In the genomic region with DNA sequence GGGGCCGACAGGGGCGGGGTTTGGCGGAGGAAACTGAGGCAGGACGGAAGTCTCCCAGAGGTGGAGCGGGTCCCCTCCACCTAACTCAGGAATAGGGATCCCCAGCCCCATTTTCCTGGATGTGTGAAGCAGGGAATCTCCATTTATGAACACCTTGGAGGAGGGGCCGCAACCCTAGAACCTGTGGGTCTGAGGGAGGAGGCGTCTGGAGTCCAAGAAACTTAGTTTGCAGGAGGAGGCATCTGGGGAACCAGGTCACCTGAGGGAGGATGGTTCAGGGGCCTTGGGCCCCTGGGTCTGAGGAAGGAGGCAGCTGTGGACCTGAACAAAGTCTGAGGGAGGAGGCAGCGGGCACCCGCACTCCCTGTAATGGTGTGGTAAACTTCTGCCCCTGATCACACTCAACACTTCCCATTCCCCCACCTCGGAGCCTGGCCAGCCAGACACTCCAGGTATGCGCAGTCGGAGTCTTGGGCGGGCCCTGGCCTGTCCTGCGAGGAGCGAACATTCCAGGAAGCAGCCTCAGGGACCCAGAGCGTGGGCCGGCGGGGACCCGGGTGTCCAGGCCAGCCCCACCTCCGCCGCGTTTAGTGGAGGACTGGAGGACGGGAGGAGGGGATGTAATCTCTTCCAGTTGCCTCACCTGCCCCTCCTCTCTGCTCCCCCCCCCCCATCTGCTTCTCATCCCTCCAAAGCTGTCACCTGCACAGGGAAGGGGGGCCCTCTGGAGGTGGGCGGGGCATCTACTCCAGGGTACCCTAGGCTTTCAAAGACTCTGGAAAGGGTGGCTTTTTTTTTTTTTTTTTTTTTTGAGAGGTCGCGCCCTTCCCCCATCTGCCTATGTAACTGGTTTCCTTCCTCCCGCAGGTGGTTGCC, we compare ENCODE assay signal across 8 mouse cellular contexts. TPM values are rescaled to one million over a fixed set of nuclear protein-coding genes. Genes with fewer than 3 reads are reported as not detected.
DNase-seq lines count a peak whose midpoint lies in the region; ATAC-seq lines count a peak whose summit lies in the region.

No protein-coding gene starts in this region.

- peak; percentile 27 for DNase-seq in CD4-positive, CD25-positive, alpha-beta regulatory T cell, adult 2 months (ENCODE audit: low read depth, low spot score)
- DNase-seq in Muller cell, postnatal 12 days (ENCODE audit: inconsistent ontology term), result peak; percentile 15
- no peak for DNase-seq in c-Kit-positive CD71-positive TER-119-positive erythroid progenitor cells, embryonic 14.5 days (ENCODE audit: low spot score)
- no peak for DNase-seq in layer of hippocampus, postnatal 25 days (ENCODE audit: extremely low spot score in 1 of 2, low spot score in 1 of 2)
- DNase-seq in frontal cortex, postnatal 14 days (ENCODE audit: low spot score in 2 of 2), result no peak

- peak overlapping the region; percentile 80 for H3K4me2 ChIP-seq in hindbrain, embryonic 13.5 days
- peak overlapping the region; percentile 65 for H3K4me2 ChIP-seq in liver, embryonic 15.5 days
- peak overlapping the region; percentile 82 for H3K4me2 ChIP-seq in neural tube, embryonic 13.5 days

- peaks cover 100% of the 10 kb centered on the region for H3K27me3 ChIP-seq in hindbrain, embryonic 13.5 days
- H3K27me3 ChIP-seq in liver, embryonic 15.5 days, result peaks cover 100% of the 10 kb centered on the region
- peaks cover 100% of the 10 kb centered on the region for H3K27me3 ChIP-seq in neural tube, embryonic 13.5 days

- no peak overlapping the region for H3K27ac ChIP-seq in hindbrain, embryonic 13.5 days
- H3K27ac ChIP-seq in liver, embryonic 15.5 days (replicated peaks), result no peak overlapping the region
- no peak overlapping the region for H3K27ac ChIP-seq in neural tube, embryonic 13.5 days (replicated peaks)

- no peak for ATAC-seq in hindbrain, embryonic 13.5 days (ENCODE audit: low FRiP score)
- 0 out of 2 replicates have a peak, but pooled peaks have one; percentile 7 for ATAC-seq in liver, embryonic 15.5 days (ENCODE audit: insufficient read depth)
- peak; percentile 20; the same call in 1 of the 2 replicates for ATAC-seq in neural tube, embryonic 13.5 days (ENCODE audit: low read depth)

- H3K9ac ChIP-seq in hindbrain, embryonic 13.5 days, result peak overlapping the region; percentile 76
- no peak overlapping the region for H3K9ac ChIP-seq in liver, embryonic 15.5 days
- H3K9ac ChIP-seq in neural tube, embryonic 13.5 days, result peak overlapping the region; percentile 68

- 2% methylated on average over 21 of the region's 27 CpGs for WGBS in hindbrain, embryonic 13.5 days
- 2% methylated on average over 27 of the region's 27 CpGs for WGBS in liver, embryonic 15.5 days (ENCODE audit: insufficient replicate concordance)
- WGBS in neural tube, embryonic 13.5 days, result 2% methylated on average over 27 of the region's 27 CpGs

- peak overlapping the region; percentile 52 for H3K4me3 ChIP-seq in hindbrain, embryonic 13.5 days
- peak overlapping the region; percentile 46 for H3K4me3 ChIP-seq in liver, embryonic 15.5 days (replicated peaks)
- peak overlapping the region; percentile 46 for H3K4me3 ChIP-seq in neural tube, embryonic 13.5 days

- H3K4me1 ChIP-seq in hindbrain, embryonic 13.5 days (replicated peaks), result peaks cover 21% of the 10 kb centered on the region
- H3K4me1 ChIP-seq in liver, embryonic 15.5 days (replicated peaks), result peaks cover 22% of the 10 kb centered on the region
- H3K4me1 ChIP-seq in neural tube, embryonic 13.5 days (replicated peaks), result peaks cover 13% of the 10 kb centered on the region

- H3K9me3 ChIP-seq in hindbrain, embryonic 13.5 days, result no peaks in the 10 kb centered on the region
- H3K9me3 ChIP-seq in liver, embryonic 15.5 days (replicated peaks), result no peaks in the 10 kb centered on the region
- no peaks in the 10 kb centered on the region for H3K9me3 ChIP-seq in neural tube, embryonic 13.5 days

- no peaks in the 10 kb centered on the region for H3K36me3 ChIP-seq in hindbrain, embryonic 13.5 days
- H3K36me3 ChIP-seq in liver, embryonic 15.5 days (replicated peaks), result no peaks in the 10 kb centered on the region
- H3K36me3 ChIP-seq in neural tube, embryonic 13.5 days, result no peaks in the 10 kb centered on the region

RNA-seq across cellular contexts. Expression of a gene that starts 0.6 kb away (rescaled TPM):
- 0.10 and 0.19 TPM in 2 replicates for polyA plus RNA-seq in hindbrain, embryonic 13.5 days (2015; fragmentation: Nextera tagmentation; extraction: Ambion mirVana)
- 0.22 and 0.24 TPM in 2 replicates for polyA plus RNA-seq in liver, embryonic 15.5 days (2015; fragmentation: Nextera tagmentation; extraction: Ambion mirVana)
- not detected in 2 replicates for polyA plus RNA-seq in neural tube, embryonic 13.5 days (2015; fragmentation: Nextera tagmentation; extraction: Ambion mirVana)
- total RNA-seq in layer of hippocampus, postnatal 25 days (2021), result under 1 TPM in 1 of 2 experiments, not detected in 1; 0.22 TPM

RNA-seq across cellular contexts. Expression of a gene that starts 6.5 kb away (rescaled TPM):
- 1.2 and 2.5 TPM in 2 replicates for polyA plus RNA-seq in hindbrain, embryonic 13.5 days (2015; fragmentation: Nextera tagmentation; extraction: Ambion mirVana)
- polyA plus RNA-seq in liver, embryonic 15.5 days (2015; fragmentation: Nextera tagmentation; extraction: Ambion mirVana), result not detected in 2 replicates
- not detected in 2 replicates for polyA plus RNA-seq in neural tube, embryonic 13.5 days (2015; fragmentation: Nextera tagmentation; extraction: Ambion mirVana)
- under 1 TPM in 1 of 2 experiments, not detected in 1; 0.57 TPM for total RNA-seq in layer of hippocampus, postnatal 25 days (2021)

RNA-seq across cellular contexts. Expression of a gene that starts 8.6 kb away (rescaled TPM):
- not detected in 2 replicates for polyA plus RNA-seq in hindbrain, embryonic 13.5 days (2015; fragmentation: Nextera tagmentation; extraction: Ambion mirVana)
- not detected in 2 replicates for polyA plus RNA-seq in liver, embryonic 15.5 days (2015; fragmentation: Nextera tagmentation; extraction: Ambion mirVana)
- not detected in 2 replicates for polyA plus RNA-seq in neural tube, embryonic 13.5 days (2015; fragmentation: Nextera tagmentation; extraction: Ambion mirVana)
- total RNA-seq in layer of hippocampus, postnatal 25 days (2021), result not detected

RNA-seq across cellular contexts. Expression of a gene that starts 18.6 kb away (rescaled TPM):
- 205 and 215 TPM in 2 replicates for polyA plus RNA-seq in hindbrain, embryonic 13.5 days (2015; fragmentation: Nextera tagmentation; extraction: Ambion mirVana)
- 77.8 and 86.3 TPM in 2 replicates for polyA plus RNA-seq in liver, embryonic 15.5 days (2015; fragmentation: Nextera tagmentation; extraction: Ambion mirVana)
- 186 and 225 TPM in 2 replicates for polyA plus RNA-seq in neural tube, embryonic 13.5 days (2015; fragmentation: Nextera tagmentation; extraction: Ambion mirVana)
- 100 to 1,000 TPM; 288 to 443 TPM for total RNA-seq in layer of hippocampus, postnatal 25 days (2021)

RNA-seq across cellular contexts. Expression of a gene that starts 20.5 kb away (rescaled TPM):
- polyA plus RNA-seq in hindbrain, embryonic 13.5 days (2015; fragmentation: Nextera tagmentation; extraction: Ambion mirVana), result 21.9 and 23.2 TPM in 2 replicates
- 6.8 and 7.7 TPM in 2 replicates for polyA plus RNA-seq in liver, embryonic 15.5 days (2015; fragmentation: Nextera tagmentation; extraction: Ambion mirVana)
- 21.5 and 25.9 TPM in 2 replicates for polyA plus RNA-seq in neural tube, embryonic 13.5 days (2015; fragmentation: Nextera tagmentation; extraction: Ambion mirVana)
- total RNA-seq in layer of hippocampus, postnatal 25 days (2021), result 10 to 100 TPM; 13.9 to 16.5 TPM

Comparison
In these comparisons a context has a peak if more than half of its experiments do, and no peak if none do; other contexts are left out.
1. DNase-seq: peak in CD4-positive, CD25-positive, alpha-beta regulatory T cell, adult 2 months (single experiment) and Muller cell, postnatal 12 days (single experiment); none in c-Kit-positive CD71-positive TER-119-positive erythroid progenitor cells, embryonic 14.5 days (single experiment), layer of hippocampus, postnatal 25 days (0 of 2) and frontal cortex, postnatal 14 days (0 of 2).
2. Peak in every context shown above with its lines, with median percentiles within 50 percentile points of each other: H3K4me2 ChIP-seq and H3K4me3 ChIP-seq.